Mouse (Mus musculus) monocyte, adult 2 months (primary cell): ENCODE results near the gene Peli1.
A peak's percentile ranks its signal among the peaks of the same experiment; 100 is the strongest.

ENCODE experiments used
- DNase-seq, 2 experiments: peaks; one replicate each; pipeline ENCODE4 v3.0.0; 2022; ENCODE audit warnings: low spot score in 2 of 2, low read depth in 1 of 2

Gene Peli1

GRCm38 (mm10) chr11:21091067-21091427, at the start of gene Peli1:
TSS of gene Peli1 (plus strand) at chr11:21091291.
- DNase-seq = peak; percentile 84 to 88

DNA sequence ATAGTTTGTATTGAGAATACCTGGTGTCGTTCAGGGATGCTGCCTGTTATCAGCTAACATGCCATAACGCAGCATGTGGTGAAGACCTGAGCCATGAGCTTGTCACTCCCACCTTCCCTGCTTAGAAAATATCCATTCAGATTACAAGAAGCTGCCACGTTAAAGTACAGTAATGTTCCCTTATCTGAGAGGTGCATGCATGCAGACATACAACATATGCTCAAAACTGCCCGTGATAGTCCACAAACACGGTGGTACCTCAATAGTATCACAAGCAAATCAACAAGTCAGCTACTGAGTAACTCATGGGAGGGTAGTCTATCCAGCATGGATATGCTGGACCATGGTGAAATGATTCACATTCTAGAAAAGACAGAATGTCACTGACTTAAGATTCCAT, 48.5 kb upstream of the Peli1 start:
- no peak for DNase-seq

GRCm38 (mm10) chr11:21046188-21046587, 44.9 kb upstream of the Peli1 start:
- peak in 1 of 2 experiments; percentile 19 for DNase-seq

DNA sequence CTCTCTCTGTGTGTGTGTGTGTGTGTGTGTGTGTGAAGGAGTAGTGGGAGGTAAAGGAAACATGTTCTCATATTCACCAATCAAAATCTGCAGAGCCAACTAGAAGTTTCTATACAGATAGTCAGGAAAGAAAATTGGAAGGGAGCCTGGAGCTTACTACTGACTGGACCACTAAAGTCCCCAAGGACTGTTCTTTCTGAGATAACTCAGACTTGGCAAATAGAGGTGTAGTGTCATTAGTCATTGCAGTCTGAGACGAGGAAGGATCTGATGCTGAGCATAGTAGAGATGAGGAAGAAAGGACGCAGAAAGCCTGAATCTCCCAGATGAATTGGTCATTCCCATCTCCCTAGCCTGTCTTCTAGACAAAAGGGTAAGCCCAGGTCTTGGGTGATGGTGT, 43.2 kb upstream of the Peli1 start:
- no peak for DNase-seq

GRCm38 (mm10) chr11:21051716-21052115, 39.4 kb upstream of the Peli1 start:
- DNase-seq = no peak

DNA sequence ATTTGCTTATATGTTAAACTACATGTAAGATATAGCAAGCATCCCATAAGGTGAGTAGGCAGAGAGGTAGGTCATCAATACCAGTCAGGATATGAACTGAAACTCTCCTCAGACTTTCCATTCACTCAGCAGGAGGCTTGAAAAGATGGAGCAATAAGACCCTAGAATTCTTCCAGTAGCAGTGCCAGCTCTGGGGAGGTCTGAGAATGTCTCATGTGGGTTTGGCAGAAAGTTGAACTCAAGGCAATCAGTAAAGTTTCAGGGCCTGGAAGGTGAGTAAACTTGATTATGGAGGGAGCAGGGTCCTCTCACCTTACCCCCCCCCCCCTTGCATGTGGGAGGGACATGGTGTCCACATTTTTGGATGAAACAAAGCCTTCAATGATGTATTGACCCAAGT, 36.5 kb upstream of the Peli1 start:
- no peak for DNase-seq

- DNase-seq = no peak
Observed at GRCm38 (mm10) chr11:21056109-21056850, 34.8 kb upstream of the Peli1 start.

- DNase-seq = no peak
Observed at GRCm38 (mm10) chr11:21057511-21058414, 33.3 kb upstream of the Peli1 start.

GRCm38 (mm10) chr11:21058415-21058781, 32.7 kb upstream of the Peli1 start:
- no peak for DNase-seq

DNA sequence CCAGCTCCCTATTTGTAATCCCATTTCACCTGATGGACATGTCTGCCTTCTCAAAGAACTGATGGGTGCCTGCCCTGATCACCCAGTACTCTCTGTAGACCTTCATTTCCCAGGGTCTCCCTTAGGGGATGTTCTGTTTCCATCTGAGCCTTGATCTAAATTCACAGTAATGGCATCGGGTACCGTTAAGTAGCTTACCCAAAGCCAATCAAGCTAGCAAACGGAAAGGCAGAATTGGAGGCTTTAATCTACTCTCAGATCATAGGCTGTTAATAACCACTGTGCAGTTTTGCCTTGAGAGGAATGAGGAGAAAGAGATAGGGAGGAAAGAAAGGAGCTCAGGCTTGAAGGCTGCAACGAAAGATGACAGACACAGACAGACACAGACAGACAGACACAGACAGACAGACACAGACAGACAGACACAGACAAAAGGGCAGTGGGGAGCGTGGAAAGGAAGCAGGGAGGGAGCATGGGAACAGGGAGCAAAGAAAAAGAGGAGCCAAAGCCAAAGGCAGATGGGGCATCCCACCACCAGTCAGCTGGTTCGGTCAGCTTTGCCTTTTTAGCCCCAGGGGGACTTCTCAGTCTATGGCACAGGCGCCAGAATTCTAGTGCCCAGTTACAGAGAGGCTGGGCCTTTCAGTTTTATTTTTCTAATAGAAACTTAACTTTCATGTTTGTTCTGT, 30.6 kb upstream of the Peli1 start:
- DNase-seq = no peak

DNA sequence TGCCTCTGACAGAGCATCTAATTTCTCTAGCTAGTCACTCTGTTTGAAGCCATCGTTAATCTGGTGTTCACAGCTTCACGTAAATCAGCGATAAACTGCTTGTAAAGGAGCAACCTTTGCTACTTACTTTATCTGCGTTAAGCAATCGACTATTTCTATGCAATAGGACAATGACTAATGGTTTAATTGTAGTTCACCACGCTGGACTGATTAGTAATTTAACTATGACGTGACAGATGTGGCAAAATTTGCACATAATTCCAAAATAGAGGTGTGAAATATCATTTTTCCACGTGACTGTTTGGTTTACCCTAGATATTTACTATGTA, 30.1 kb upstream of the Peli1 start:
- no peak for DNase-seq

DNA sequence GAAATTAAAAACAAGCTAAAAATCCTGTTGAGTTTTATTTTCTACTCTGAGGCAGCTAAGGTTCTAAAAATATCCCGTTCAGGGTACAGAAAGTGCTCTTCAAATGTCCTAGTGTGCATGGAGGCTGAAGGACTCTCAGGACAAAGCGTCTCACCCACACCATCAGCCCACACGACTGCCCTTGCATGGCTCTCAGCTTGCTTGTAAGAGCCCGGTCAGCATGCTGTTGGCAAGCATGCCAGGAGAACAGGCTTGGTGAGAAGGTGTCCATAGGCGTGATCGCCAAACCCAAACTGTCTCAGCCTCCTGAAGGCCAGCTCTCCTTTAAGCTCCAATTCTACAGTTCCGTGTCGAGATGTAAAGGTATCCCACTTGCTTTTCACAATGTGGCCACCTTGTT, 29.7 kb upstream of the Peli1 start:
- no peak for DNase-seq

DNA sequence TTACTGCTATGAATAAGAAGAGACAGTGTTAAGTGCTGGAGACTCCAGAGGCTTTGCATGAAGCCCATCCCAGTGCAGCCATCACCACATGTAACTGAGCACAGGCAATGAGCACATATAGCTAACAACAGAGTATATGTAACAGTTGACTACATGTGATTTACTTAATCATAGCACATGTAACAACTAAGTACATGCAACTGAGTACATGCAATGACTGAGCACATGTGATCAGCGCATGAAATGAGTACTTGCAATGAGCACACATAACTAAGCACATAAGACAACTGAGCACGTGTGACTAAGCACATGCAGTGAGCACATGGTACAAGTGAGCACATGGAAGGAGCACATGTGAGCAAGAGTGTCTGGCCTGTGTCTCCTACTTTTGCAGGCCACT, 29.0 kb upstream of the Peli1 start:
- DNase-seq = no peak

DNA sequence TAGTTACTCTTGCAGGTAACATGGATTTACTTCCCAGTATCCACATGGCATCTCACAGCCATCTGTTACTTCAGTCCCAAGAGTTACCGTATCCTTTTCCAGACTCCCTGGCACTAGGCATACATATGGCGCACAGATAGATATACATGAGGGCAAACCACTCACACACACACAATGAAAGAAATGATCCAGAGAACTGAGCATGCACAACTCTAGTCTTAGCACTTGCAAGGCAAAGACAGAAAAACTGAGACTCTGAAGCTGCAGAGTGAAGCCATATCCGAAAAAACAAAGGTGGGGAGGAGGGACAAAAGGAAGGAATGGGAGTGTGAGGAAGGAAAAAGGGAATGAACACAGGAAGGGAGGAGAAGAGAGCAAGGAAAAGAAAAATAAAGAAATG, 27.8 kb upstream of the Peli1 start:
- no peak for DNase-seq

GRCm38 (mm10) chr11:21079400-21079799, 11.7 kb upstream of the Peli1 start:
- DNase-seq = no peak

DNA sequence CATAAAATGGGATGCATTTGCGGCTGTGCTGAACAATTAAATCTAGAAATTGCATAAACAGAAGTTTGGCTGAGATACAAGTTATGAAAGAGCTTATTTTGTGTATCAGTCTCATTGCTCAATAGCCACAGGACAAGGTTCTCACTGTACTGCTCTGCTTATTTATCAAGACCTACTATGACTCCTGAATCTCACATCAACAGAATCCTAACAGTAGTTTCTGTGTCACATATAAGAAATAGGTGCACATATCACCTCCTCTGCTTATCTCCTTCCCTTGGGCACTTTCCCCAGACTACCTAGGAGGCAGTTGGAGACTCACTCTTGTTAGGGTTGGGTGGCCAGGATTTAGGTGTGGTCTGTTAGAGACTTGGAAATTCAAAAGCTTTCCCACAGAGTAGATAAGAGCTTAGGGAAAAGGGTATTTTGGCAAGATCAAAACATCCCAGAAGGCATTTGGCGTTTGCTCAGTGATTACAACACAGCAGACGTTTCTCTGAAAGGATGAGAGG, 11.2 kb upstream of the Peli1 start:
- DNase-seq = no peak

DNA sequence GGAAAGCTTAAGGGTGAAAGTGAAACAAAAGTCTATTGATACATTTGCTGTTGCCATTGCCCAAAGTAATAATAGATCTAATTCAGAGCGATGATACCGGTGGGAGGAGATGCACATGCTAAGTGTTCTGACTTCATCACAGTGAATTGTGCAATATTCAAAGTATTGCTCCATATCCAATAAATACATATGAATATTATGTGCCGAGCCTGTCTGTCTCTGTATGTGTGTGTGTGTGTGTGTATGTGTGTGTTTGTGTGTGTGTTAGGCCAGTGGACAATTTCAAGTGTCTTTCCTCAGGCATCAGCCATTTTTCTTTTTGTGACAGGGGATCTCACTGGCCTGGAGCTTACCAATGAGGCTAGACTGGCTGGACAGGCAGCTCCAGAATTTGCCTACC, 9.9 kb upstream of the Peli1 start:
- no peak for DNase-seq

GRCm38 (mm10) chr11:21082711-21083110, 8.4 kb upstream of the Peli1 start:
- peak; percentile 6 to 20 for DNase-seq

GRCm38 (mm10) chr11:21088356-21088755, 2.7 kb upstream of the Peli1 start:
- no peak for DNase-seq

DNA sequence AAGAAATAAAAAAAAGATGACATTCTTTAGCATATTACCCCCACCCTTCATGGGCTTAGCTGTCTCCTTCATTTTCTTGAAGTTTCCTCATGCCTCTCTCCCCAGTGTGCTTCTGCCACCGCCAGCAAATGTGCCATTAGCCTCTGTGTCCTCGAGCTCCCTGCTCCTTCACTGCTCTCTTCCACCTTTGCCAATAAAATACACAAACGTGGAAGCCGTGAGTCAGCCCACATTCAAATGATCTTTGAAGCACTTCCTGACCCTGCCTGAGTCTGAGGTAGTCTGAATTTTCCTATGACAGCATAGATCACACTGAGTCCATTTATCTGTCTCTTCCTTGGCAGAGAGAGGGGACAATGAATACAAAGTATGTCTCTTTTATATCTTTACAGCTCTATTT, 1.5 kb upstream of the Peli1 start:
- DNase-seq = no peak

DNA sequence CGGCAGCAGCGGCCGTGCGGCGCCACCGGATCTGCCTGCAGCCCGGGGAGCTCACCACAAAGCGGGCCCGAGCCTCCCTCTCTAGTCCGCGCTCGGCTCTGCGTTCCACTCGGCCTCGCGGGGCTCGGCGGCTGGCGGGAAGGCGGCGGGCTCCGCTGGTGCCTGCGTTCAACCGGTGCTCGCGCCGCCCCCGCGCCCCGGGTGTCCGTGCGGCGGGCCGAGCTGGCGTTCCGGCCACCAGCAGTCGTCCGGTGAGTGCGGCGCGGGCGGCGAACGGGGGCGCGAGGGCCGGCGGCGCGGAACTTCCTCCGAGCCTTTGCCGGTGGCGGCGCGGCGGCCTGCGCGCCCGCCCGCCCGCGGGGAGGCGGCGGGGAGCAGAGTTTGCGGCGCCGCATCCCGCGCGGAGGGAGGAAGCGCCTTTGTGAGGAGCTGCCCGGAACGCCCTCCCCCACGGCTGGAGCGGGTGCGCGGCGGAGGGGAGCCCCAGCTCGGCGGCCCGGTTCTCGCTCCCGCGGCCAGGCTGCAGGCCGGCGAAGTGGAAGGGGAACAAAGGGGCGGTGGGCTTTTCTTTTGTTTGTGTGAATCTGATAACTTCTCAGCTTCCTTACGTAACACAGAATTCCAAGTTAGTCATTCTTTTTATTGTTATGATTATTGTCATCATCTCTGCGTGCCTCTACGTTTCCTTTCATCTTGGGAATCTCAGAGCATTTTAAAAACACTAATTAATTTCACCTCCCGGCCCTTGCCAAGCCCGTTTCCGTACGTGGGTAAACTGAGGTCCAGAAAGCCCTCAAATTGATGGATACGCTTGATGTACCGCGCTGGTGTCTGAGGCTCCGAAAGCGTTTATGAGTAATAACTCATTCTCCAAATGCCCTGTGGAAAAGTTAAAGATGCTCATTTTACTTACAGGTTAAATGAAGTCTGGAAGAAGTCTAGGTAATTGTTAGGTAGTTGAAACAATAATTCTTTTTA, 626 bp downstream of the Peli1 start:
- peak; percentile 1 to 28 for DNase-seq
